Mouse (Mus musculus) skeletal muscle tissue, postnatal 0 days (tissue): ENCODE data around the gene Rtl8c. TPM values are rescaled to one million over a fixed set of nuclear protein-coding genes. Genes with fewer than 3 reads are reported as not detected.

ENCODE experiments used
- polyA plus RNA-seq: library from polyadenylated mRNA; unstranded; fragments of >200 nt; fragmentation: Nextera tagmentation; extraction: Ambion mirVana; gene quantifications from 2 replicates; pipeline ENCODE4 v1.2.1, GENCODE M21; 2015

The Rtl8c gene
- polyA plus RNA-seq: 18.7 and 19.4 TPM in 2 replicates

GRCm38 (mm10) chrX:53607242-53608121, at the start of gene Rtl8c:
Gene Rtl8c, plus strand, starts transcription at chrX:53608032.

GRCm38 (mm10) chrX:53608879-53609278, 1.0 kb downstream of the Rtl8c start, which contains the start of gene Gm14597:
Gene Gm14597, minus strand, starts transcription at chrX:53608979.

GRCm38 (mm10) chrX:53642980-53643961, 35.4 kb downstream of the Rtl8c start, which contains the start of gene Rtl8a:
Gene Rtl8a, minus strand, starts transcription at chrX:53643682.

Other genes starting within 250 kb of the Rtl8c start
- 203 and 218 TPM in 2 replicates for gene Mospd1, start 237.5 kb upstream of the Rtl8c start, polyA plus RNA-seq
- not detected in 2 replicates for gene Etd, start 173.1 kb upstream of the Rtl8c start, polyA plus RNA-seq
- gene Gm14597, start 947 bp downstream of the Rtl8c start, polyA plus RNA-seq: not detected in 2 replicates
- 98.5 and 109 TPM in 2 replicates for gene Rtl8a, start 35.6 kb downstream of the Rtl8c start, polyA plus RNA-seq
- gene Rtl8b, start 62.4 kb downstream of the Rtl8c start, polyA plus RNA-seq: 91.4 and 105 TPM in 2 replicates
- 0.09 and 0.13 TPM in 2 replicates for gene 4930502E18Rik, start 116.8 kb downstream of the Rtl8c start, polyA plus RNA-seq
- not detected in 2 replicates for gene 1700013H16Rik, start 149.8 kb downstream of the Rtl8c start, polyA plus RNA-seq
- gene Zfp36l3, start 168.4 kb downstream of the Rtl8c start, polyA plus RNA-seq: not detected in 2 replicates
- 2.2 and 2.8 TPM in 2 replicates for gene Xlr, start 189.7 kb downstream of the Rtl8c start, polyA plus RNA-seq